Mouse (Mus musculus) forebrain, embryonic 12.5 days (tissue): ENCODE measurements around the gene Inf2. TPM values are rescaled to one million over a fixed set of nuclear protein-coding genes. Genes with fewer than 3 reads are reported as not detected.

Experiments
- ATAC-seq: fragments of 200-750 bp; cut with Nextera tagmentation; 2 replicates; pipeline ENCODE4 v1.8.0; 2017; ENCODE audit warnings: moderate TSS enrichment; ENCODE audit not compliant: low FRiP score
- H3K27ac ChIP-seq: fragments of 300-500 bp; sonication (generic); 2 replicates; pipeline ENCODE4 v1.5.1; 2016; ENCODE audit warnings: mild to moderate bottlenecking
- H3K27me3 ChIP-seq: fragments of 300-500 bp; sonication (generic); 2 replicates; pipeline ENCODE4 v1.6.1; 2016; ENCODE audit warnings: mild to moderate bottlenecking
- H3K36me3 ChIP-seq: fragments of 300-500 bp; sonication (generic); replicated peaks from 2 replicates; pipeline ENCODE4 v1.6.1; 2016; ENCODE audit warnings: mild to moderate bottlenecking
- H3K4me1 ChIP-seq: fragments of 300-500 bp; sonication (generic); 2 replicates; pipeline ENCODE4 v1.6.1; 2016
- H3K4me2 ChIP-seq: fragments of 300-500 bp; sonication (generic); 2 replicates; pipeline ENCODE4 v1.6.1; 2016; ENCODE audit warnings: mild to moderate bottlenecking, moderate library complexity
- H3K4me3 ChIP-seq: fragments of 300-500 bp; sonication (generic); replicated peaks from 2 replicates; pipeline ENCODE4 v1.5.1; 2016; ENCODE audit warnings: mild to moderate bottlenecking
- H3K9ac ChIP-seq: fragments of 300-500 bp; sonication (generic); 2 replicates; pipeline ENCODE4 v1.6.1; 2016; ENCODE audit warnings: mild to moderate bottlenecking
- H3K9me3 ChIP-seq: fragments of 300-500 bp; sonication (generic); 2 replicates; pipeline ENCODE4 v1.6.1; 2016
- whole genome bisulfite sequencing: fragments of 180-500 bp; shearing (Covaris S2); methylation state at CpG from one replicate; pipeline ENCODE4 v1.1.7; 2016; 5-methylcytosine and 5-hydroxymethylcytosine counted together
- polyA plus RNA-seq: library from polyadenylated mRNA; unstranded; fragments of >200 nt; fragmentation: Nextera tagmentation; extraction: Ambion mirVana; gene quantifications from 2 replicates; pipeline ENCODE4 v1.2.1, GENCODE M21; 2016

Gene Inf2
- polyA plus RNA-seq, result 0.70 and 1.3 TPM in 2 replicates

DNA sequence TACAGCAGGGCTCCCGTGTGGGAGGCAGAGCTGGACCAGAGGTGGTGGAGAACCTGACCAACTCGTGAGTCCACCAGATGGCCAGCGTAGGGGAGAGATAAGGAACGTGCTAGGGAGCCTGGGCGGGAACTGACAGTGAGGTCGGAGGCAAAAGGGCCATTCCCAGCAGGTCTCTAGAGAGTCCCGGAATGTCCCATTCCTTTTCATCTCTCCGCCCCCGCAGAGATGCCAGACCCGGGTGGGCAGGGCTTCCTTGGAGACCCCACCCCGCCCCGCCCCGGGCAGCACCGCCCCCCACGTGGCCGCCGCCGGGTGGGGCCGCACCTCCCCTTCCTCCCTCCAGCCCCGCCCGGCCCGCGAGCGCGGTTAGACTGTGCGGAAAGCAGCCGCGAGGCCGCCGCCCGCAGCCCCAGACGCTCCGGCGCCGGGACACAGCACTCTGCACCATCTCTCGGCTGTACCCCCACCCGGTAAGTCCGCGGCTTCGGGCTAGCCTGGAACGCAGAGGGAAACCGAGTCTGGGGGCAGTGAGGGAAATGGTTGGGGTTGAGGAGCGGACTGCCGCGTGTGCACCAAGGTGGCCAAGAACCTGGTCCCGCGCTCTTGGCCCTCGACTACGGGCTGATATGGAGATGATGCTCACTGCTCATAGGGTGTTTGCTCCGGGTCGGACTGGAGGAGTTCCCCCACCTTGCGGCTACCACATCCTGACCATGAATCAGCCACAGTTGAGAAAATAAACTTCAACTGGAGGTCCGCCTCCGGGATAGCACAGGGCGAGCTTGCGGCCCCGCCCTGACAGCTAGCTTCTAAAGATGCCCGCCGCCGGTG is at the start of gene Inf2:
TSS of gene Inf2 (plus strand) at position 359 of the 831 bp plus-strand sequence.
- under 1% methylated on average over 37 of the region's 60 CpGs for WGBS
- peak within 1 kb of the TSS; percentile 47 for H3K4me3 ChIP-seq
- peak; percentile 86 for ATAC-seq
- peak within 1 kb of the TSS; percentile 49 for H3K9ac ChIP-seq
- peaks cover 52% of the 10 kb centered on the region for H3K27me3 ChIP-seq
- no peaks in the 10 kb centered on the region for H3K9me3 ChIP-seq
- no peak within 1 kb of the TSS for H3K27ac ChIP-seq
- H3K4me2 ChIP-seq, result peak within 1 kb of the TSS; percentile 86
- H3K36me3 ChIP-seq, result no peaks in the 10 kb centered on the region
- H3K4me1 ChIP-seq, result peaks cover 26% of the 10 kb centered on the region

DNA sequence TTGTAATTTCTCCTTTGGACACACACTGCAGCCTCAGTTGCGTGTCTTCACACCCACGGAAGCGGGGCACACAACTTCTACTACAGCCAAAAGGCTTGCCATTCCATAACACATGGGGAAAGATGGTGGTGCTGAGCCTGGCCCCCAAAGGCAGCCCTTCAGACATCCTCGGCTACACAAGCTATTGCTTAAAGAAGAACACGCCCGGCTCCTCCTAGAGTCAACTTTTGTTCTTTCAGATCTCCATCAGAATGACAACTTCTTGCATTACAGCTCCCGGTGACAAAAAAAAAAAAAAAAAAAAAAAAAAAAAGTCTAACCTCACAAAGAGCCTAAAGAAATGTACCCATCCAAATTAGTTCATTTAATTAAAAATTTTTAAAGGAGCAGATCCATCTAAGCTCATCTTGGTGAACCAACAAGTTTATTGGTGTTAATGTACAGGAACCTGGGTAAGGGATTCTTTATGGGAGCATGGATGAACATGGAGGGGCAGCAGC is 49.1 kb upstream of the Inf2 start:
- peaks cover 7% of the 10 kb centered on the region; the same call in 1 of the 2 replicates for H3K27me3 ChIP-seq
- no peaks in the 10 kb centered on the region for H3K36me3 ChIP-seq
- H3K9me3 ChIP-seq, result no peaks in the 10 kb centered on the region
- H3K4me2 ChIP-seq, result no peak overlapping the region
- no peak for ATAC-seq
- no peak overlapping the region for H3K27ac ChIP-seq
- peaks cover 40% of the 10 kb centered on the region for H3K4me1 ChIP-seq
- WGBS, result 89% methylated on average over 7 of the region's 7 CpGs
- no peak overlapping the region for H3K4me3 ChIP-seq
- no peak overlapping the region for H3K9ac ChIP-seq

DNA sequence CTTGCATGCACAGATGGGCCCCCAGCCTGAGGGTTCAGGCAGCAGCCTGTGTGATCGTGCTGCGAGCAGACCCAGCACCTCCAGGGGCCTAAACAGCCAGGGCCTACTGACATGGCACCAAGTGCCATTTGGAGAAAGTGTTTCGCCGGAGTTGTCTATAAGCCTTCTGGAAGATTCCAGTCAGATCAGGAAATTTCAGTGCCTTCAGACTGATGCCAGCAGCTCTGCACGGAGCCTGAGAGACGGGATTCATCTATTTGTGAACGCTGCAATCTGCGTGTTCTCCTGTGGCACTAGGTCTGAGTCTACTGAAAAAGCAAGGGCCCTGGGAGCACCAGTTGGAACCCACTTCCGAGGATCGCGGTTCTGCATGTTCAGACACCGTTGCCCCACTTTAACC is 48.3 kb upstream of the Inf2 start:
- Histone ChIP-seq H3K9me3 (no peaks in the 10 kb centered on the region), H3K27ac (peak overlapping the region; percentile 93), H3K4me3 (no peak overlapping the region), H3K9ac (no peak overlapping the region), H3K4me1 (peaks cover 48% of the 10 kb centered on the region), H3K36me3 (no peaks in the 10 kb centered on the region), H3K4me2 (no peak overlapping the region), H3K27me3 (peaks cover 8% of the 10 kb centered on the region; the same call in 1 of the 2 replicates)
- no peak for ATAC-seq
- 92% methylated on average over 12 of the region's 12 CpGs for WGBS

DNA sequence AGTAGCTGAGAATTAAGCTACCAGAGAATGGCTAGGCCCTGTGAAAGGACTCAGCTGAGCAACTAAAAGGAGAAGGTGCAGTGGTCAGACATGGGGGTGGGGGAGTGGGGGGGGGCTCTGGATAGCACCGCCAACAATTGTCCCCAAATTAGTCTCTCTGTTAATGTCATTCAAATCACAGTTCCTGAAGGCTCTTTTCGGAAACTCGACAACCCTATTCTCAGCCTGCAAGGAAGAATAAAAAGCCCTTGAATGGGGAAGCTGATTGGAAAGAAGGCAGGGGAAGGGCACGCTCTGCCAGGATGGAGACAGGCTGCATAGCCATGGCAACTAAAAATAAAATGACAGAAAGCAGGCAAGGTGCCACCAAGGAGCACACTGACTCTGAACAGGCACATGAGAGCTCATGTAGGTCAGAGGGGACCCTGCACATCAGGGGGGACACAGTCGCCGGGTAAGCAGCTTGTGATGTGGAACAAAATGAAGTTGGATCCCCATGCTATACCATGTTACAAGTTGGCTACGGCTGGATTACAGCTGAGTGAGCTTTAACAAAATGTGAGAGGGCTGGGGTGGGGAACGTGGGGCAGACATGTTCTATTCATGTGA is 47.0 kb upstream of the Inf2 start:
- H3K4me1 ChIP-seq, result peaks cover 57% of the 10 kb centered on the region
- no peaks in the 10 kb centered on the region for H3K36me3 ChIP-seq
- WGBS, result 5% methylated on average over 8 of the region's 8 CpGs
- H3K27ac ChIP-seq, result peak overlapping the region; percentile 93
- peak overlapping the region; percentile 44; the same call in 1 of the 2 replicates for H3K9ac ChIP-seq
- H3K4me2 ChIP-seq, result peak overlapping the region; percentile 27
- H3K9me3 ChIP-seq, result no peaks in the 10 kb centered on the region
- ATAC-seq, result peak; percentile 87
- H3K27me3 ChIP-seq, result peaks cover 8% of the 10 kb centered on the region; the same call in 1 of the 2 replicates
- no peak overlapping the region for H3K4me3 ChIP-seq

DNA sequence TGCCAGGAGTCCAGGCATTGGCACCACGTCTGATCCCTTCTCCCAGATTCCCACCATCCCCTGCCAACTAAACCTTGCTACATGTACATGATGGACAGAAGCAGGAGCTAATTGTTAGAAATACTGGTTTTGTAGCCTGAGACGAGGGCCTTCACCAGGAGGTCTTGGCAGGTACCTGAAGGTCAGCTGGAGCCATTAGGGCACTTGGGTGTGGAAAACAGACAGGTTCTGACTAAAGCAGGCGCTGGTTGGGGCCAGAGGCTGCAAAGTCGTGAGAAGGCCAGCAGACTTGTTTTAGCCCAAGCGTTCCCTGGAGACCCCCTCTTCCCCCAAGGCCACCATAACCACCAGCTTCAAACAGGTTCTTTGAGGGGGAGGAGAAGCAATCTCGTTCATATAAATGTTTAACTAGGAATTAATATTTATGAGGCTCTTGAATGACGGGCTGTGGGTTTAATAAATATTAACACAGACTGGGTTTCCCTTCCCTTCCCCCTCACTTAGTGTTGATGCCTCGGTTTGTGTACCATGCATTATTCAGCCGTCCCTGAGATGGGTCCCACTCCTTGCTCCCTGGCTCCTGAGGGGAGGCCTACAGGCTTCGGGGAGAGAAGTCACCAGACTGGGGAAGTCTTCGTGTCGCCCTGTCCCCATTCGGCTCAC is 46.2 kb upstream of the Inf2 start:
- peak; percentile 37; the same call in 1 of the 2 replicates for ATAC-seq
- Histone ChIP-seq H3K4me1 (peaks cover 57% of the 10 kb centered on the region), H3K27me3 (peaks cover 8% of the 10 kb centered on the region; the same call in 1 of the 2 replicates), H3K4me3 (no peak overlapping the region), H3K36me3 (no peaks in the 10 kb centered on the region), H3K9ac (peak overlapping the region; percentile 44; the same call in 1 of the 2 replicates), H3K4me2 (peak overlapping the region; percentile 22; the same call in 1 of the 2 replicates), H3K9me3 (no peaks in the 10 kb centered on the region), H3K27ac (peak overlapping the region; percentile 93)
- 37% methylated on average over 13 of the region's 13 CpGs for WGBS

DNA sequence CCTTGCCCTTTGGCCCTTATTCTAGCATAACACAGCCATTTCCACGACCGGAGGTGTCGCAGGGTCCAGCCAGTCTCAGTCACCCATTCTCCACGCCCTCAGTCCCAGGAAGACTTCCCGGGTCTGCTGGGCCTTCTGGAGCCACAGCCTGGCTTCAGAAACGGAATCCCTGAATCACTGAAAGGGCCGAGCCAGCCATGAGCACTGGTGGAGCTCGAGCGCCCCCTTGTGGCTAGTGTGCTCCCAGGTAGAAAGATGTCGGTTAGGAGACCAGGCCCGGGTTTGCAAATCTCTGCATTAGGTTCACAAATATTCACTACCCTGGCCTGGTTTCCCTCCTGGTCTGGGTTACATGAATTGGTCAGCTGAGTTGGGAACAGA is 45.7 kb upstream of the Inf2 start:
- H3K4me3 ChIP-seq, result no peak overlapping the region
- H3K27me3 ChIP-seq, result peaks cover 7% of the 10 kb centered on the region; the same call in 1 of the 2 replicates
- no peaks in the 10 kb centered on the region for H3K9me3 ChIP-seq
- peak overlapping the region; percentile 93 for H3K27ac ChIP-seq
- H3K9ac ChIP-seq, result peak overlapping the region; percentile 44; the same call in 1 of the 2 replicates
- under 1% methylated on average over 11 of the region's 11 CpGs for WGBS
- ATAC-seq, result peak; percentile 30; the same call in 1 of the 2 replicates
- peaks cover 57% of the 10 kb centered on the region for H3K4me1 ChIP-seq
- H3K4me2 ChIP-seq, result peak overlapping the region; percentile 22; the same call in 1 of the 2 replicates
- H3K36me3 ChIP-seq, result no peaks in the 10 kb centered on the region

DNA sequence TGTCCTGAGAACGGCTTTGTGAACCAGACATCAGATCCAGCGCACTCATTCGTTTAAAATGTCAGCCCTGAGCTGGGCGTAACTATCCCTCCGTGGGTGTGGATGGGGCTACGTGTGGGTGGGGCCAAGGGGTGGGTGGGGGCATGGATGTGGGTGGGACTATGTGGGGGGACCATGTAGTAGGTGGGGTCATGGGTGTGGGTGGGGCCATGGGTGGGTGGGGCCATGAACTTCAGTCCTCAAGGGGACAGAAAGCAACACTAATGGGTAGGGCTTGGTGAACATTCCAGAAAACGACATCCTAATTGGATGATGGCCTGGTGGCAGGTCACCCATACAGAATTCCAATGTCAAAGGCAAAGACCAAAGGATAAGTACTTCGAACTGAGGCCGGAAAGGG is 44.6 kb upstream of the Inf2 start:
- Histone ChIP-seq H3K4me1 (peaks cover 57% of the 10 kb centered on the region), H3K36me3 (no peaks in the 10 kb centered on the region), H3K27ac (no peak overlapping the region), H3K4me2 (no peak overlapping the region), H3K9ac (no peak overlapping the region), H3K4me3 (no peak overlapping the region), H3K27me3 (peaks cover 4% of the 10 kb centered on the region; the same call in 1 of the 2 replicates), H3K9me3 (no peaks in the 10 kb centered on the region)
- WGBS, result 74% methylated on average over 9 of the region's 9 CpGs
- ATAC-seq, result no peak

DNA sequence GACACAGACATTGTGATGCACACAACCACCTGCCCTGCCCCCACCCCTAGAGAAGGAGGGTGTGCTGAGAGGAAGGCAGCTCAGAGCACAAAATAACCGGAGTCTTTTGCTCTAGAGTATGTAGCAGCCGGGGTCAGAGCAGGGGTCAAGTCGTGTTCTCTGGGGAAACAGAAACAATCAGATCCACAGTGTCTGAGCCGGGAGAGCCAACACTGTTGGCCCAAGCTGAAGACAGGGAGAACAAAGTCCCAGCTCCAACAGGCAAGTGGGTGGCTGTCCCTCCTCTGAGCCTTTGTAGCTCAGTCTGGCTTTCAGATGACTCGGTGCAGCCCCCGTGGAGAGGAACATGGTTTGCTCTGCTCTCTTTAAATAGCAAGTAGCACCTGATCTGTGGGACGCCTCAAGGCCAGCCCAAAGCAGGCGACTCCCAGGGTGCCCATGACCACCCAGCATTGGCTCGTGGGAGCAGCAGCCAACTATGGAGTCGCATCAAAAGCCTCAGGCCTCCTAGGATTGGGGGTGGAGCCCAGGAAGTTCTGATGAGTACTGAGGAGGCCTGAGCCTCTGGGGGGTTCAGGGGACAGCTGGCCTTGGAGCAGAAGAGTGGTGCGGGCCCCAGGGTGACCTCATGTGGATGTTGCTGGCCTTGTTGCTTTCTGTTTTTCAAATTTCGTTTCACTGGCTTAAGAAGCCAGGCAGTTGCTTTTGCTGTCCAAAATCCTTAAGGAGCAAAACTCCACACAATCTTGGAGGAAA is 43.5 kb upstream of the Inf2 start:
- H3K27me3 ChIP-seq, result peaks cover 4% of the 10 kb centered on the region; the same call in 1 of the 2 replicates
- no peak overlapping the region for H3K4me3 ChIP-seq
- H3K9me3 ChIP-seq, result no peaks in the 10 kb centered on the region
- H3K36me3 ChIP-seq, result no peaks in the 10 kb centered on the region
- no peak for ATAC-seq
- no peak overlapping the region for H3K4me2 ChIP-seq
- peak overlapping the region; percentile 65 for H3K27ac ChIP-seq
- 28% methylated on average over 12 of the region's 12 CpGs for WGBS
- H3K4me1 ChIP-seq, result peaks cover 56% of the 10 kb centered on the region
- H3K9ac ChIP-seq, result 0 out of 2 replicates have a peak overlapping the region, but pooled peaks have one; percentile 8

DNA sequence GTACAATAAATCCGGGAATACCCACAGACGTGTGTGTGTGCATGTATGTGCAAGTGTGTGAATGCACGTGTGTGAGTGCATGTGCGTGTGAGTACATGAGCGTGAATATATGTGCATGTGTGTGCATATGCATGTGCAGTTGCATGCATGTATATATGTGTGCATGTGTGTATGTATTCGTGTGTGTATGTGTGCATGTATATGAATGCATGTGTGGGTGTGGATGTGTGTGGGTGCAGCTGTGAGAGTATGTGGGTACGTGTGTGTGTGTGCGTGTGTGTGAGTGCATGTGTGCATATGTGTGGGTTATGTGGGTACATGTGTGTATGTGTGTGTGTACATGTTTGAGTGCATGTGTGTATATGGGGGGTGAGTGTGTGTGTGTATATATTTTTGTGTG is 42.5 kb upstream of the Inf2 start:
- Histone ChIP-seq H3K9me3 (no peaks in the 10 kb centered on the region), H3K9ac (no peak overlapping the region), H3K4me3 (no peak overlapping the region), H3K4me2 (no peak overlapping the region), H3K4me1 (peaks cover 46% of the 10 kb centered on the region), H3K36me3 (no peaks in the 10 kb centered on the region), H3K27me3 (peaks cover 4% of the 10 kb centered on the region; the same call in 1 of the 2 replicates), H3K27ac (peak overlapping the region; percentile 65; the same call in 1 of the 2 replicates)
- ATAC-seq, result no peak
- 86% methylated on average over 8 of the region's 8 CpGs for WGBS

DNA sequence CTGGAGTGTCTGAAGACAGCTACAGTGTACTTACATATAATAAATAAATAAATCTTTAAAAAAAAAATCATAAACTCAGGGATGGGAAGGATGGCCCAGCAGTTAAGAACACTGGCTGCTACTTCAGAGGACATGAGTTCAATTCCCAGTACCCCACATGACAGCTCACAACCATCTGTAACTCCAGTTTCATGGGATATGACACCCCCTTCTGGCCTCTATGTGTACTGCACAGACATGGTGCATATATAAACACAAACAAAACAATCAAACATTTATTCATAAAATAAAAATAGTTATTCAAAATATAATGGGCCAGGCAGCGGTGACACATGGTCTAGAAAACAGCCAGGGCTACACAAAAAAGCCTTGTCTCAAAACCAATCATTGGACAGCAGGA is 39.3 kb upstream of the Inf2 start:
- H3K27me3 ChIP-seq, result peaks cover 6% of the 10 kb centered on the region; the same call in 1 of the 2 replicates
- H3K4me2 ChIP-seq, result no peak overlapping the region
- no peaks in the 10 kb centered on the region for H3K36me3 ChIP-seq
- no peak for ATAC-seq
- no peak overlapping the region for H3K9ac ChIP-seq
- H3K9me3 ChIP-seq, result no peaks in the 10 kb centered on the region
- H3K4me1 ChIP-seq, result peaks cover 40% of the 10 kb centered on the region
- H3K27ac ChIP-seq, result no peak overlapping the region
- H3K4me3 ChIP-seq, result no peak overlapping the region
- 97% methylated on average over 1 of the region's 1 CpGs for WGBS

DNA sequence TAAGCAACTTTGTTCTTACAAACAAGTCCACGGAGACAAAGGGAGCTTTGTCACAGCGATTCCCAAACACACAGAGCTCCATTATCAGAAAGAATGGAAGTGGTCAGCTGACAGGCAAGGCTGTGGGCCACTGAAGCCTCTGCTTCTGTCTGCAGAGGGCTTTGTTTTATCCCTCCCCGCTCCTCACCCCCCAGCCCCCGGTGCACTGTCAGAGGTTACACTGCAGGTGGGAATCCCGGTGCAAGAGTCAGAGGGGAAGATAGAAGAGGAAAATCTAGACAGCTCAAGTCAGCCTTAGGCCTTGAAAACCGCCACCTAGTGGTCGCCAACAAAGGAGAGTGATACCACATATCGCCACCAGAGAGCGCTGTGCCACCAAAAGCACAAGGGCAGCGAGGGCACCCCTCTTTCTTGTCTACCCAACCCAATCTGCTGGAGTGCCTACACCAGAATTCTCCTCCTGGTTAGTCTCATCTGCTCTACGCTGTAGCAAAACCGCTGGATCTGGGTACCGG is 36.7 kb upstream of the Inf2 start:
- H3K9me3 ChIP-seq, result no peaks in the 10 kb centered on the region
- H3K4me3 ChIP-seq, result no peak overlapping the region
- H3K36me3 ChIP-seq, result no peaks in the 10 kb centered on the region
- peak overlapping the region; percentile 78 for H3K27ac ChIP-seq
- peak overlapping the region; percentile 27; the same call in 1 of the 2 replicates for H3K4me2 ChIP-seq
- WGBS, result 4% methylated on average over 13 of the region's 13 CpGs
- peak; percentile 81 for ATAC-seq
- H3K4me1 ChIP-seq, result peaks cover 20% of the 10 kb centered on the region
- H3K27me3 ChIP-seq, result 0 out of 2 replicates have a peak, but pooled peaks cover 3% of the 10 kb centered on the region
- no peak overlapping the region for H3K9ac ChIP-seq
